Mouse (Mus musculus): ENCODE data around the gene A530016L24Rik. TPM values are rescaled to one million over a fixed set of nuclear protein-coding genes. Genes with fewer than 3 reads are reported as not detected.
A peak's percentile ranks its signal among the peaks of the same experiment; 100 is the strongest.

A530016L24Rik gene
- polyA plus RNA-seq, 1 experiment: not detected

GRCm38 (mm10) chr12:112457839-112458238 lies 31.4 kb upstream of the A530016L24Rik start:
- H3K4me3 ChIP-seq (replicated peaks; ENCODE audit: control insufficient read depth, low read depth, low read length): no peak overlapping the region
- TF ChIP-seq POLR2A (IDR thresholded peaks at IDR 0.05; ENCODE audit: borderline replicate concordance, control insufficient read depth, low read depth, low read length) (no peak), CTCF (IDR thresholded peaks at IDR 0.05; ENCODE audit: control insufficient read depth, insufficient read depth, low read length) (no peak)
- no peak overlapping the region for H3K27ac ChIP-seq (ENCODE audit: control insufficient read depth, insufficient read depth, low read depth, low read length, poor library complexity)
- no peaks in the 10 kb centered on the region for H3K4me1 ChIP-seq (ENCODE audit: control insufficient read depth, insufficient read depth, low read length)
- 80% methylated on average over 4 of the region's 4 CpGs for WGBS

GRCm38 (mm10) chr12:112462423-112462822 lies 26.8 kb upstream of the A530016L24Rik start:
- Histone ChIP-seq H3K4me3 (replicated peaks; ENCODE audit: control insufficient read depth, low read depth, low read length) (no peak overlapping the region), H3K27ac (ENCODE audit: control insufficient read depth, insufficient read depth, low read depth, low read length, poor library complexity) (no peak overlapping the region), H3K4me1 (ENCODE audit: control insufficient read depth, insufficient read depth, low read length) (no peaks in the 10 kb centered on the region)
- TF ChIP-seq POLR2A (IDR thresholded peaks at IDR 0.05; ENCODE audit: borderline replicate concordance, control insufficient read depth, low read depth, low read length) (no peak), CTCF (IDR thresholded peaks at IDR 0.05; ENCODE audit: control insufficient read depth, insufficient read depth, low read length) (no peak)
- WGBS: 83% methylated on average over 12 of the region's 12 CpGs

GRCm38 (mm10) chr12:112463209-112463608 lies 26.0 kb upstream of the A530016L24Rik start:
- Histone ChIP-seq H3K4me3 (replicated peaks; ENCODE audit: control insufficient read depth, low read depth, low read length) (no peak overlapping the region), H3K27ac (ENCODE audit: control insufficient read depth, insufficient read depth, low read depth, low read length, poor library complexity) (no peak overlapping the region), H3K4me1 (ENCODE audit: control insufficient read depth, insufficient read depth, low read length) (no peaks in the 10 kb centered on the region; the same call in 1 of the 2 replicates)
- 74% methylated on average over 4 of the region's 4 CpGs for WGBS
- TF ChIP-seq POLR2A (IDR thresholded peaks at IDR 0.05; ENCODE audit: borderline replicate concordance, control insufficient read depth, low read depth, low read length) (no peak), CTCF (IDR thresholded peaks at IDR 0.05; ENCODE audit: control insufficient read depth, insufficient read depth, low read length) (no peak)

GRCm38 (mm10) chr12:112463750-112464444 lies 25.4 kb upstream of the A530016L24Rik start:
- TF ChIP-seq CTCF (IDR thresholded peaks at IDR 0.05; ENCODE audit: control insufficient read depth, insufficient read depth, low read length): no peak
- no peak for TF ChIP-seq POLR2A (IDR thresholded peaks at IDR 0.05; ENCODE audit: borderline replicate concordance, control insufficient read depth, low read depth, low read length)
- Histone ChIP-seq H3K4me3 (replicated peaks; ENCODE audit: control insufficient read depth, low read depth, low read length) (no peak overlapping the region), H3K4me1 (ENCODE audit: control insufficient read depth, insufficient read depth, low read length) (no peaks in the 10 kb centered on the region; the same call in 1 of the 2 replicates), H3K27ac (ENCODE audit: control insufficient read depth, insufficient read depth, low read depth, low read length, poor library complexity) (peak overlapping the region; percentile 33; the same call in 1 of the 2 replicates)
- 11% methylated on average over 3 of the region's 3 CpGs for WGBS

GRCm38 (mm10) chr12:112464516-112464915 lies 24.7 kb upstream of the A530016L24Rik start:
- TF ChIP-seq POLR2A (IDR thresholded peaks at IDR 0.05; ENCODE audit: borderline replicate concordance, control insufficient read depth, low read depth, low read length): no peak
- no peak for TF ChIP-seq CTCF (IDR thresholded peaks at IDR 0.05; ENCODE audit: control insufficient read depth, insufficient read depth, low read length)

GRCm38 (mm10) chr12:112465928-112466327 lies 23.3 kb upstream of the A530016L24Rik start:
- 88% methylated on average over 17 of the region's 17 CpGs for WGBS
- no peaks in the 10 kb centered on the region; the same call in 1 of the 2 replicates for H3K4me1 ChIP-seq (ENCODE audit: control insufficient read depth, insufficient read depth, low read length)
- H3K4me3 ChIP-seq (replicated peaks; ENCODE audit: control insufficient read depth, low read depth, low read length): no peak overlapping the region
- no peak overlapping the region for H3K27ac ChIP-seq (ENCODE audit: control insufficient read depth, insufficient read depth, low read depth, low read length, poor library complexity)
- TF ChIP-seq POLR2A (IDR thresholded peaks at IDR 0.05; ENCODE audit: borderline replicate concordance, control insufficient read depth, low read depth, low read length) (no peak), CTCF (IDR thresholded peaks at IDR 0.05; ENCODE audit: control insufficient read depth, insufficient read depth, low read length) (no peak)

More at GRCm38 (mm10) chr12:112464516-112464915, 24.7 kb upstream of the A530016L24Rik start:
- H3K27ac ChIP-seq (ENCODE audit: control insufficient read depth, insufficient read depth, low read depth, low read length, poor library complexity): peak overlapping the region; percentile 33; the same call in 1 of the 2 replicates
- WGBS: 70% methylated on average over 3 of the region's 3 CpGs
- no peaks in the 10 kb centered on the region; the same call in 1 of the 2 replicates for H3K4me1 ChIP-seq (ENCODE audit: control insufficient read depth, insufficient read depth, low read length)
- H3K4me3 ChIP-seq (replicated peaks; ENCODE audit: control insufficient read depth, low read depth, low read length): no peak overlapping the region

GRCm38 (mm10) chr12:112467387-112467786 lies 21.9 kb upstream of the A530016L24Rik start:
- TF ChIP-seq POLR2A (IDR thresholded peaks at IDR 0.05; ENCODE audit: borderline replicate concordance, control insufficient read depth, low read depth, low read length) (no peak), CTCF (IDR thresholded peaks at IDR 0.05; ENCODE audit: control insufficient read depth, insufficient read depth, low read length) (no peak)
- H3K27ac ChIP-seq (ENCODE audit: control insufficient read depth, insufficient read depth, low read depth, low read length, poor library complexity): no peak overlapping the region
- H3K4me1 ChIP-seq (ENCODE audit: control insufficient read depth, insufficient read depth, low read length): no peaks in the 10 kb centered on the region; the same call in 1 of the 2 replicates
- H3K4me3 ChIP-seq (replicated peaks; ENCODE audit: control insufficient read depth, low read depth, low read length): no peak overlapping the region
- WGBS: 78% methylated on average over 10 of the region's 10 CpGs

- Histone ChIP-seq H3K4me1 (ENCODE audit: control insufficient read depth, insufficient read depth, low read length) (no peaks in the 10 kb centered on the region; the same call in 1 of the 2 replicates), H3K27ac (ENCODE audit: control insufficient read depth, insufficient read depth, low read depth, low read length, poor library complexity) (no peak overlapping the region), H3K4me3 (replicated peaks; ENCODE audit: control insufficient read depth, low read depth, low read length) (no peak overlapping the region)
- 71% methylated on average over 7 of the region's 7 CpGs for WGBS
- TF ChIP-seq POLR2A (IDR thresholded peaks at IDR 0.05; ENCODE audit: borderline replicate concordance, control insufficient read depth, low read depth, low read length) (no peak), CTCF (IDR thresholded peaks at IDR 0.05; ENCODE audit: control insufficient read depth, insufficient read depth, low read length) (no peak)
These were observed 19.9 kb upstream of the A530016L24Rik start for GRCm38 (mm10) chr12:112469393-112469792.

Data from bone marrow, adult 2 months (tissue).